Mouse (Mus musculus) brain, embryonic 14.5 days (tissue): Measurements from ENCODE around the gene Gm9195. TPM values are rescaled to one million over a fixed set of nuclear protein-coding genes. Genes with fewer than 3 reads are reported as not detected.

ENCODE experiments used
- DNase-seq: peaks from one replicate; pipeline ENCODE4 v3.0.0-alpha.2; 2011; ENCODE audit warnings: low read depth
- CTCF ChIP-seq: fragments of 200-500 bp; IDR thresholded peaks from 2 replicates; pipeline ENCODE4 v1.5.1; 2012; ENCODE audit warnings: inconsistent platforms, mild to moderate bottlenecking, moderate library complexity, borderline replicate concordance; ENCODE audit not compliant: insufficient read depth, insufficient read length; ENCODE audit errors: extremely low read depth
- POLR2A ChIP-seq: fragments of 200-500 bp; IDR thresholded peaks from 2 replicates; pipeline ENCODE4 v1.6.1; 2012; ENCODE audit warnings: mild to moderate bottlenecking, inconsistent platforms, borderline replicate concordance; ENCODE audit not compliant: poor library complexity, insufficient read depth, insufficient read length, severe bottlenecking; ENCODE audit errors: extremely low read depth
- polyA plus RNA-seq: library from polyadenylated mRNA; depleted of rRNA; stranded (reverse); fragments of >200 nt; gene quantifications from 2 replicates; pipeline ENCODE4 v1.2.3, GENCODE M21; 2012; rRNA removed

Gene Gm9195
- not detected in 2 replicates for polyA plus RNA-seq

GRCm38 (mm10) chr14:72491738-72492137 lies at the start of gene Gm9195:
Gm9195 (minus strand) TSS chr14:72491838.
- peak; percentile 11 for DNase-seq
- no peak for TF ChIP-seq CTCF

- TF ChIP-seq CTCF (no peak), POLR2A (no peak)
- DNase-seq = no peak
These were observed 44.9 kb upstream of the Gm9195 start for GRCm38 (mm10) chr14:72536392-72537017.

- no peak for DNase-seq
- no peak for TF ChIP-seq CTCF
- TF ChIP-seq POLR2A = no peak
These were observed 42.2 kb upstream of the Gm9195 start for GRCm38 (mm10) chr14:72533862-72534261.

GRCm38 (mm10) chr14:72532028-72532917 lies 40.6 kb upstream of the Gm9195 start:
- TF ChIP-seq CTCF (no peak), POLR2A (no peak)
- DNase-seq = peak; percentile 71

GRCm38 (mm10) chr14:72527126-72527525 lies 35.5 kb upstream of the Gm9195 start:
- no peak for TF ChIP-seq POLR2A
- no peak for TF ChIP-seq CTCF
- DNase-seq = no peak

GRCm38 (mm10) chr14:72519561-72519960 lies 27.9 kb upstream of the Gm9195 start:
- no peak for DNase-seq
- TF ChIP-seq POLR2A = no peak
- no peak for TF ChIP-seq CTCF

GRCm38 (mm10) chr14:72518786-72519185 lies 27.1 kb upstream of the Gm9195 start:
- no peak for DNase-seq
- TF ChIP-seq CTCF = no peak
- TF ChIP-seq POLR2A = no peak

GRCm38 (mm10) chr14:72516376-72516775 lies 24.7 kb upstream of the Gm9195 start:
- DNase-seq = peak; percentile 73
- TF ChIP-seq POLR2A (no peak), CTCF (peak; percentile 86)

GRCm38 (mm10) chr14:72506723-72507420 lies 15.2 kb upstream of the Gm9195 start:
- TF ChIP-seq CTCF (no peak), POLR2A (no peak)
- peak; percentile 39 for DNase-seq

GRCm38 (mm10) chr14:72506018-72506722 lies 14.5 kb upstream of the Gm9195 start:
- DNase-seq = peak; percentile 35
- no peak for TF ChIP-seq POLR2A
- TF ChIP-seq CTCF = no peak

- TF ChIP-seq POLR2A (no peak), CTCF (no peak)
- DNase-seq = peak; percentile 10
These were observed 13.3 kb upstream of the Gm9195 start for GRCm38 (mm10) chr14:72504985-72505384.
